Mouse (Mus musculus): ENCODE measurements around the gene Ttc28. TPM values are rescaled to one million over a fixed set of nuclear protein-coding genes. Genes with fewer than 3 reads are reported as not detected.
A peak's percentile ranks its signal among the peaks of the same experiment; 100 is the strongest.

Gene Ttc28
- polyA plus RNA-seq, 1 experiment from 2014 or later, result 13.5 TPM

- 45% methylated on average over 19 of the region's 19 CpGs for WGBS
- no peaks in the 10 kb centered on the region for H3K27me3 ChIP-seq (ENCODE audit: control insufficient read depth, insufficient read depth, low read length)
- no peaks in the 10 kb centered on the region for H3K9me3 ChIP-seq (ENCODE audit: control insufficient read depth, low read length)
- ATAC-seq (ENCODE audit: low FRiP score), result no peak
- H3K36me3 ChIP-seq (ENCODE audit: control insufficient read depth, insufficient read depth, low read length), result no peaks in the 10 kb centered on the region
- H3K4me1 ChIP-seq (ENCODE audit: control insufficient read depth, insufficient read depth, low read length), result peaks cover 22% of the 10 kb centered on the region
- no peak overlapping the region for H3K4me2 ChIP-seq
- peak overlapping the region; percentile 44; the same call in 1 of the 2 replicates for H3K27ac ChIP-seq (ENCODE audit: low read depth, low read length)
- DNase-seq (ENCODE audit: low spot score, missing footprints), result no peak
- no peak overlapping the region for H3K4me3 ChIP-seq (ENCODE audit: low read depth, low read length)
- H3K9ac ChIP-seq (ENCODE audit: low read length), result 0 out of 2 replicates have a peak overlapping the region, but pooled peaks have one; percentile 12
Measured at GRCm38 (mm10) chr5:111151882-111152759, 272.5 kb downstream of the Ttc28 start.

- Histone ChIP-seq H3K4me1 (ENCODE audit: control insufficient read depth, insufficient read depth, low read length) (peaks cover 27% of the 10 kb centered on the region), H3K9me3 (ENCODE audit: control insufficient read depth, low read length) (no peaks in the 10 kb centered on the region), H3K9ac (ENCODE audit: low read length) (no peak overlapping the region), H3K36me3 (ENCODE audit: control insufficient read depth, insufficient read depth, low read length) (no peaks in the 10 kb centered on the region), H3K4me2 (no peak overlapping the region), H3K27me3 (ENCODE audit: control insufficient read depth, insufficient read depth, low read length) (no peaks in the 10 kb centered on the region), H3K4me3 (ENCODE audit: low read depth, low read length) (no peak overlapping the region), H3K27ac (ENCODE audit: low read depth, low read length) (no peak overlapping the region)
- DNase-seq (ENCODE audit: low spot score, missing footprints) (no peak), ATAC-seq (ENCODE audit: low FRiP score) (peak; percentile 79)
- 33% methylated on average over 7 of the region's 7 CpGs for WGBS
Measured at GRCm38 (mm10) chr5:111154586-111154985, 275.0 kb downstream of the Ttc28 start.

- WGBS, result 91% methylated on average over 4 of the region's 4 CpGs
- ATAC-seq (ENCODE audit: low FRiP score) (no peak), DNase-seq (ENCODE audit: low spot score, missing footprints) (no peak)
- H3K9me3 ChIP-seq (ENCODE audit: control insufficient read depth, low read length), result no peaks in the 10 kb centered on the region
- H3K4me1 ChIP-seq (ENCODE audit: control insufficient read depth, insufficient read depth, low read length), result peaks cover 34% of the 10 kb centered on the region
- no peak overlapping the region for H3K9ac ChIP-seq (ENCODE audit: low read length)
- H3K27me3 ChIP-seq (ENCODE audit: control insufficient read depth, insufficient read depth, low read length), result no peaks in the 10 kb centered on the region
- H3K27ac ChIP-seq (ENCODE audit: low read depth, low read length), result no peak overlapping the region
- no peak overlapping the region for H3K4me2 ChIP-seq
- H3K4me3 ChIP-seq (ENCODE audit: low read depth, low read length), result no peak overlapping the region
- H3K36me3 ChIP-seq (ENCODE audit: control insufficient read depth, insufficient read depth, low read length), result no peaks in the 10 kb centered on the region
Measured at GRCm38 (mm10) chr5:111155271-111155670, 275.7 kb downstream of the Ttc28 start.

- H3K9ac ChIP-seq (ENCODE audit: low read length), result no peak overlapping the region
- H3K4me3 ChIP-seq (ENCODE audit: low read depth, low read length), result no peak overlapping the region
- H3K27me3 ChIP-seq (ENCODE audit: control insufficient read depth, insufficient read depth, low read length), result no peaks in the 10 kb centered on the region
- DNase-seq (ENCODE audit: low spot score, missing footprints) (no peak), ATAC-seq (ENCODE audit: low FRiP score) (no peak)
- no peak overlapping the region for H3K4me2 ChIP-seq
- H3K9me3 ChIP-seq (ENCODE audit: control insufficient read depth, low read length), result no peaks in the 10 kb centered on the region
- H3K4me1 ChIP-seq (ENCODE audit: control insufficient read depth, insufficient read depth, low read length), result peaks cover 38% of the 10 kb centered on the region
- 95% methylated on average over 12 of the region's 12 CpGs for WGBS
- no peak overlapping the region for H3K27ac ChIP-seq (ENCODE audit: low read depth, low read length)
- no peaks in the 10 kb centered on the region for H3K36me3 ChIP-seq (ENCODE audit: control insufficient read depth, insufficient read depth, low read length)
Measured at GRCm38 (mm10) chr5:111155928-111156327, 276.3 kb downstream of the Ttc28 start.

- no peak overlapping the region for H3K27ac ChIP-seq (ENCODE audit: low read depth, low read length)
- 91% methylated on average over 9 of the region's 9 CpGs for WGBS
Measured at GRCm38 (mm10) chr5:111158266-111158665, 278.7 kb downstream of the Ttc28 start.

GRCm38 (mm10) chr5:111159628-111160321 is 280.2 kb downstream of the Ttc28 start:
- peak overlapping the region; percentile 64 for H3K27ac ChIP-seq (ENCODE audit: low read depth, low read length)
- H3K4me3 ChIP-seq (ENCODE audit: low read depth, low read length), result no peak overlapping the region
- DNase-seq (ENCODE audit: low spot score, missing footprints) (peak; percentile 89), ATAC-seq (ENCODE audit: low FRiP score) (peak; percentile 51)
- H3K36me3 ChIP-seq (ENCODE audit: control insufficient read depth, insufficient read depth, low read length), result no peaks in the 10 kb centered on the region
- no peaks in the 10 kb centered on the region for H3K9me3 ChIP-seq (ENCODE audit: control insufficient read depth, low read length)
- peaks cover 38% of the 10 kb centered on the region for H3K4me1 ChIP-seq (ENCODE audit: control insufficient read depth, insufficient read depth, low read length)
- no peaks in the 10 kb centered on the region for H3K27me3 ChIP-seq (ENCODE audit: control insufficient read depth, insufficient read depth, low read length)
- 0 out of 2 replicates have a peak overlapping the region, but pooled peaks have one; percentile 28 for H3K9ac ChIP-seq (ENCODE audit: low read length)
- no peak overlapping the region; the same call in 1 of the 2 replicates for H3K4me2 ChIP-seq
- WGBS, result 49% methylated on average over 23 of the region's 23 CpGs

More at GRCm38 (mm10) chr5:111158266-111158665, 278.7 kb downstream of the Ttc28 start:
- Histone ChIP-seq H3K4me2 (no peak overlapping the region), H3K36me3 (ENCODE audit: control insufficient read depth, insufficient read depth, low read length) (no peaks in the 10 kb centered on the region), H3K9ac (ENCODE audit: low read length) (no peak overlapping the region), H3K4me1 (ENCODE audit: control insufficient read depth, insufficient read depth, low read length) (peaks cover 37% of the 10 kb centered on the region), H3K27me3 (ENCODE audit: control insufficient read depth, insufficient read depth, low read length) (no peaks in the 10 kb centered on the region), H3K4me3 (ENCODE audit: low read depth, low read length) (no peak overlapping the region), H3K9me3 (ENCODE audit: control insufficient read depth, low read length) (no peaks in the 10 kb centered on the region)
- DNase-seq (ENCODE audit: low spot score, missing footprints) (no peak), ATAC-seq (ENCODE audit: low FRiP score) (no peak)

GRCm38 (mm10) chr5:111161146-111161930 is 281.7 kb downstream of the Ttc28 start:
- no peak for DNase-seq (ENCODE audit: low spot score, missing footprints)
- H3K27ac ChIP-seq (ENCODE audit: low read depth, low read length), result no peak overlapping the region
- H3K9ac ChIP-seq (ENCODE audit: low read length), result no peak overlapping the region
- no peak overlapping the region for H3K4me3 ChIP-seq (ENCODE audit: low read depth, low read length)
- WGBS, result 85% methylated on average over 7 of the region's 7 CpGs
- H3K9me3 ChIP-seq (ENCODE audit: control insufficient read depth, low read length), result no peaks in the 10 kb centered on the region
- no peak for ATAC-seq (ENCODE audit: low FRiP score)
- H3K4me2 ChIP-seq, result no peak overlapping the region
- no peaks in the 10 kb centered on the region for H3K27me3 ChIP-seq (ENCODE audit: control insufficient read depth, insufficient read depth, low read length)
- H3K4me1 ChIP-seq (ENCODE audit: control insufficient read depth, insufficient read depth, low read length), result peaks cover 43% of the 10 kb centered on the region
- no peaks in the 10 kb centered on the region for H3K36me3 ChIP-seq (ENCODE audit: control insufficient read depth, insufficient read depth, low read length)

- Histone ChIP-seq H3K9ac (ENCODE audit: low read length) (no peak overlapping the region), H3K4me1 (ENCODE audit: control insufficient read depth, insufficient read depth, low read length) (peaks cover 43% of the 10 kb centered on the region), H3K4me3 (ENCODE audit: low read depth, low read length) (no peak overlapping the region), H3K27me3 (ENCODE audit: control insufficient read depth, insufficient read depth, low read length) (no peaks in the 10 kb centered on the region), H3K36me3 (ENCODE audit: control insufficient read depth, insufficient read depth, low read length) (no peaks in the 10 kb centered on the region), H3K9me3 (ENCODE audit: control insufficient read depth, low read length) (no peaks in the 10 kb centered on the region), H3K4me2 (no peak overlapping the region), H3K27ac (ENCODE audit: low read depth, low read length) (peak overlapping the region; percentile 45)
- WGBS, result 72% methylated on average over 6 of the region's 6 CpGs
- ATAC-seq (ENCODE audit: low FRiP score) (no peak), DNase-seq (ENCODE audit: low spot score, missing footprints) (no peak)
Measured at GRCm38 (mm10) chr5:111162857-111163256, 283.3 kb downstream of the Ttc28 start.

Data from midbrain, embryonic 11.5 days (tissue).